Comparison of ENCODE assay signal across 9 mouse cellular contexts in genomic region chr2:103684926-103685577, GRCm38 (mm10).
DNase-seq lines count a peak whose midpoint lies in the region; ATAC-seq and TF ChIP-seq lines count a peak whose summit lies in the region.
"Had no signal": no experiment of that assay in that cellular context is flagged by ENCODE, and none has a peak within 500 bp of the region (broad histone marks: within the 10 kb centered on the region; RNA-seq: fewer than 3 reads in every experiment).

No protein-coding gene starts in this region.

- TF ChIP-seq POLR2A in heart, adult 2 months (IDR thresholded peaks at IDR 0.05; ENCODE audit: insufficient read depth, low read depth, low read length): no peak
- TF ChIP-seq POLR2A in spleen, adult 2 months (IDR thresholded peaks at IDR 0.05; ENCODE audit: low read depth, low read length): no peak

- no peak overlapping the region for H3K4me3 ChIP-seq in heart, embryonic 10.5 days
- H3K4me3 ChIP-seq in heart, adult 2 months: no peak overlapping the region
- no peak overlapping the region for H3K4me3 ChIP-seq in spleen, adult 2 months (ENCODE audit: extremely low read depth, insufficient read depth, insufficient read length)
- no peak overlapping the region for H3K4me3 ChIP-seq in limb, embryonic 15.5 days
- no peak overlapping the region for H3K4me3 ChIP-seq in liver, embryonic 12.5 days
- no peak overlapping the region for H3K4me3 ChIP-seq in layer of hippocampus, adult 2 months

- no peak for TF ChIP-seq EP300 in heart, adult 2 months (IDR thresholded peaks at IDR 0.05; ENCODE audit: insufficient read depth, low read depth, low read length)

- H3K9ac ChIP-seq in heart, adult 2 months (ENCODE audit: low read depth, low read length): no peak overlapping the region
- H3K9ac ChIP-seq in limb, embryonic 15.5 days: no peak overlapping the region
- no peak overlapping the region for H3K9ac ChIP-seq in liver, embryonic 12.5 days

- no peak for DNase-seq in heart, embryonic 10.5 days (ENCODE audit: low spot score)
- no peak for DNase-seq in heart, adult 2 months
- no peak for DNase-seq in spleen, adult 2 months (ENCODE audit: low read depth in 1 of 2, low spot score in 2 of 2)
- DNase-seq in spleen, postnatal 14 days (ENCODE audit: low spot score in 2 of 2): no peak
- DNase-seq in right cerebral cortex, postnatal 14 days: no peak
- DNase-seq in layer of hippocampus, adult 2 months (ENCODE audit: low spot score in 2 of 2): no peak

- H3K4me2 ChIP-seq in limb, embryonic 15.5 days: no peak overlapping the region
- H3K4me2 ChIP-seq in liver, embryonic 12.5 days: no peak overlapping the region

- no peaks in the 10 kb centered on the region for H3K27me3 ChIP-seq in heart, embryonic 10.5 days (ENCODE audit: insufficient read depth, poor library complexity, severe bottlenecking)
- H3K27me3 ChIP-seq in heart, adult 2 months (ENCODE audit: control insufficient read depth, insufficient read depth, low read length): no peaks in the 10 kb centered on the region
- H3K27me3 ChIP-seq in spleen, adult 2 months (ENCODE audit: control insufficient read depth, insufficient read depth, low read length): no peaks in the 10 kb centered on the region
- H3K27me3 ChIP-seq in limb, embryonic 15.5 days: no peaks in the 10 kb centered on the region
- H3K27me3 ChIP-seq in liver, embryonic 12.5 days (replicated peaks): no peaks in the 10 kb centered on the region

- intact Hi-C loops in heart, adult 2 months (cut with DNase I): no loop called here

- H3K9me3 ChIP-seq in heart, embryonic 10.5 days: no peaks in the 10 kb centered on the region
- H3K9me3 ChIP-seq in limb, embryonic 15.5 days: no peaks in the 10 kb centered on the region
- no peaks in the 10 kb centered on the region for H3K9me3 ChIP-seq in liver, embryonic 12.5 days (replicated peaks)

- H3K79me2 ChIP-seq in heart, adult 2 months (replicated peaks; ENCODE audit: control insufficient read depth, insufficient read depth, low read length): no peaks in the 10 kb centered on the region

- WGBS in heart, embryonic 10.5 days: 62% methylated on average over 7 of the region's 7 CpGs
- WGBS in heart, adult 2 months: 65% methylated on average over 7 of the region's 7 CpGs
- WGBS in spleen, adult 2 months: 44% methylated on average over 7 of the region's 7 CpGs
- 36% methylated on average over 7 of the region's 7 CpGs for WGBS in limb, embryonic 15.5 days
- 61% methylated on average over 7 of the region's 7 CpGs for WGBS in liver, embryonic 12.5 days (ENCODE audit: insufficient replicate concordance)

- ATAC-seq in limb, embryonic 15.5 days (ENCODE audit: insufficient number of reproducible peaks, low FRiP score, low TSS enrichment, low read depth): peak; percentile 72
- no peak for ATAC-seq in liver, embryonic 12.5 days
- ATAC-seq: midbrain, embryonic 16.5 days had no signal

- H3K4me1 ChIP-seq in heart, embryonic 10.5 days: peaks cover 34% of the 10 kb centered on the region
- H3K4me1 ChIP-seq in heart, adult 2 months (ENCODE audit: control insufficient read depth, insufficient read depth, low read length): peaks cover 4% of the 10 kb centered on the region
- peaks cover 44% of the 10 kb centered on the region for H3K4me1 ChIP-seq in spleen, adult 2 months (ENCODE audit: control insufficient read depth, insufficient read depth, insufficient read length)
- peaks cover 33% of the 10 kb centered on the region for H3K4me1 ChIP-seq in limb, embryonic 15.5 days
- H3K4me1 ChIP-seq in liver, embryonic 12.5 days: peaks cover 14% of the 10 kb centered on the region

- TF ChIP-seq CTCF in heart, adult 2 months (IDR thresholded peaks at IDR 0.05): no peak
- TF ChIP-seq CTCF in spleen, adult 2 months (IDR thresholded peaks at IDR 0.05; ENCODE audit: extremely low read depth, insufficient read depth, insufficient read length, insufficient replicate concordance): no peak
- TF ChIP-seq CTCF in layer of hippocampus, adult 2 months (conservative IDR thresholded peaks at IDR 0.05): no peak

- 0 out of 2 replicates have a peak overlapping the region, but pooled peaks have one; percentile 32 for H3K27ac ChIP-seq in heart, embryonic 10.5 days
- no peak overlapping the region for H3K27ac ChIP-seq in heart, adult 2 months
- peak overlapping the region; percentile 67 for H3K27ac ChIP-seq in spleen, adult 2 months (ENCODE audit: insufficient read depth, low read length)
- H3K27ac ChIP-seq in limb, embryonic 15.5 days: peak overlapping the region; percentile 79
- no peak overlapping the region for H3K27ac ChIP-seq in liver, embryonic 12.5 days
- no peak overlapping the region for H3K27ac ChIP-seq in layer of hippocampus, adult 2 months

- peaks cover 24% of the 10 kb centered on the region; the same call in 1 of the 2 replicates for H3K36me3 ChIP-seq in heart, embryonic 10.5 days
- no peaks in the 10 kb centered on the region; the same call in 1 of the 2 replicates for H3K36me3 ChIP-seq in heart, adult 2 months (ENCODE audit: control insufficient read depth, insufficient read depth, low read length)
- no peaks in the 10 kb centered on the region for H3K36me3 ChIP-seq in spleen, adult 2 months (ENCODE audit: control insufficient read depth, insufficient read depth, low read length)
- no peaks in the 10 kb centered on the region for H3K36me3 ChIP-seq in limb, embryonic 15.5 days
- no peaks in the 10 kb centered on the region for H3K36me3 ChIP-seq in liver, embryonic 12.5 days

Comparison
In these comparisons a context has a peak if more than half of its experiments do, and no peak if none do; other contexts are left out.
1. H3K27ac ChIP-seq: peak in heart, embryonic 10.5 days (single experiment), spleen, adult 2 months (single experiment) and limb, embryonic 15.5 days (single experiment); none in heart, adult 2 months (single experiment), liver, embryonic 12.5 days (single experiment) and layer of hippocampus, adult 2 months (single experiment).